Mouse (Mus musculus): ENCODE results near the gene Kcnj15.

Gene Kcnj15

GRCm38 (mm10) chr16:95244626-95245303, 12.6 kb upstream of the Kcnj15 start:
- in situ Hi-C loops (cut with MboI; ENCODE audit: unreplicated experiment in 2 of 2) = no loop called here

DNA sequence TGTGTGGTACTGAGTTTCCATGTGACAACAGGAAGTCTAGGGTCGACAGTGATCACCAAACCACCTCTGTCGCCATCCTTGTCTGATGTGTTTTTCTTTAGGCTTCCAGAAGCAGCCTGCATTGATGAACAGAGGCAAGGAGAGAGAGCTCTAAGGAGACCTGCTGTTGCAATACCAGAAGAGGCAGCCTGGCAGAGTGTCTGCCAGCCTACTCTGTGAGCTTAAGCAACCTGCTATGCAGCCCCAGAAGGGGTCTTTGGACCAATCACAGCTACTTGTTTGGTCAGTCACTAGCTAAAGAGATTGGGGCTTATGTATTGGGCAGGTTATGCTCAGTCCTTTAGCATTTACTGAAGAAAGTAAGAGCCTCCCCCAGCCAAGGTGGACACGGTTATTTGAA, 11.9 kb upstream of the Kcnj15 start:
- in situ Hi-C loops (cut with MboI; ENCODE audit: unreplicated experiment in 2 of 2) = no loop called here

- in situ Hi-C loops (cut with MboI; ENCODE audit: unreplicated experiment in 2 of 2) = no loop called here
These were observed 8.7 kb upstream of the Kcnj15 start for GRCm38 (mm10) chr16:95248646-95249045.

DNA sequence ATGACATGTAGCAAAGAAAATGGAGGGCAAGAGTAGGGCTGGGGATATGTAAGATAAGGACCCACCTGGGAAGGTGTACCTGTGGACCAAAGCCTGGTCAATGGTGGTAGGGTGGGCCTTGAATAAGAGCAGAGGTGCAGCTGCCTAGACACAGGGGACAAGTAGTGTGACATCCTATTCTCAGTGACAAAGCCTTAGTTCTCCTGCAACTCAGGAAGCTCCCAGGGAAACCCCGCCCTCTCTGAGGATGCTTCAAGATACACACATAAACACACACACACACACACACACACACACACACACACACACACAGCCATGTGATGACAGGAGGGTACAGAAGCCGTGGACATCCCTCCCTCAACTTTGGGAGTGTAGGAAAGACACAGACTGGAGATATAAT, 710 bp upstream of the Kcnj15 start:
- in situ Hi-C loops (cut with MboI; ENCODE audit: unreplicated experiment in 2 of 2) = no loop called here

- in situ Hi-C loops (cut with MboI; ENCODE audit: unreplicated experiment in 2 of 2) = no loop called here
These were observed 742 bp downstream of the Kcnj15 start for GRCm38 (mm10) chr16:95258100-95258499.

DNA sequence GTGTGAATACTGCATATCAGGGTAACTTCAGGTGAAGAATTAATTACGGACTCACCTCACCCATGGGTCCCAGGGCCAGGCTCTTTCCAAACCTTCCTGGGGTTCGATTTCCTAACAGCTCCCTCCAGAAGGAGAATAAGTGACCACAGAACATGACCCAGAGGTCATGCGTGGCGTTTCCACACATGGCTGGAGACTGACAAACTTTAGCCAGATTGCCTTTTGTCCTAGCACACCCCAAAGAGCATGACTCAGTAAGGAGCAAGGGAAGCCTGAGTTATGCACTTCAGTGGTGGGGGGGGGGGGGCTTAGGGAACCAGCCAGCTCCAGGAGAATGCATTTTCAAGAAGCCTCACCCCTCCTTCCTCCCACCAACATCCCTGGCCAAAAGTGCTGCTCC, 2.1 kb downstream of the Kcnj15 start:
- in situ Hi-C loops (cut with MboI; ENCODE audit: unreplicated experiment in 2 of 2) = no loop called here

DNA sequence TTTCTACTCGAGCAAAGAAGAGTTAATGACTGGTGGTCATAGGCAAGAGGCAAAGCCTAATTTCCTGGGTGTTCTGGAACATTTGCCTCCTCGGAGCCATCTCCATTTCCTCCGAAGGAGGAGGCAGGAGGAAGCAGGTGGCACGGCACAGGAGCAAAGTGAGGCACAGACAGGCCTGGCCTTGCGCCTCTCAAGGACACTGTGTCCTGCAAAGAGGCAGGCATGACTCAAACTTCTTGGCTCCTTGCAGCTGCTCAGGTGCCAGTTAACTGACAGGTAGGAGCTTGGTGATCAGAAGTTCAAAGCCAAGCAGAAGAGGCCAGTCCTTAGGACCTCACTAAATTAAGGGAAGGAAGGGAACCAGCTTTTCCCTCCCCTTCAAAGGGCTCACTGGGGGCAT, 3.3 kb downstream of the Kcnj15 start:
- in situ Hi-C loops (cut with MboI; ENCODE audit: unreplicated experiment in 2 of 2) = no loop called here

GRCm38 (mm10) chr16:95261807-95262206, 4.4 kb downstream of the Kcnj15 start:
- in situ Hi-C loops (cut with MboI; ENCODE audit: unreplicated experiment in 2 of 2) = no loop called here

- in situ Hi-C loops (cut with MboI; ENCODE audit: unreplicated experiment in 2 of 2) = no loop called here
These were observed 5.5 kb downstream of the Kcnj15 start for GRCm38 (mm10) chr16:95262706-95263363.

DNA sequence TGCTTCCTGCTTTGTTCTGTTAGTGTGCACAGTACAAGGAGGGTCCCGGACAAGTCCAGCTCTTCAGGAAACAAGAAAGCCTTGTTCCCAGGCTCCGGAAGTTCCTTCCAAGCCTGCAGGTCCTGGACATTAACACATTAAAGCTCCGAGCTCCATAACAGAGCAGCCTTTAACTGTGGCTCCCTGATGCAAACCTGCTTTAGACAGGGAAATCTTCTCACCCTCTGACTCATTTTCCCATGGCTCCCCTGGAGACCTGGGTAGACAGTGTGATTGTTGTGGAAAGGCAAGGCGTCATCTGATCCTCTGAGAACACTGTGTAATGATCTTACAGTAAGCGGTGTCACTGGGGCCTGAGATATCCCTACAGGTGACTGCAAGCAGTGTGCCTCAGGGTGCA, 7.0 kb downstream of the Kcnj15 start:
- in situ Hi-C loops (cut with MboI; ENCODE audit: unreplicated experiment in 2 of 2) = no loop called here

- in situ Hi-C loops (cut with MboI; ENCODE audit: unreplicated experiment in 2 of 2) = no loop called here
These were observed 10.3 kb downstream of the Kcnj15 start for GRCm38 (mm10) chr16:95267481-95268183.

- in situ Hi-C loops (cut with MboI; ENCODE audit: unreplicated experiment in 2 of 2) = no loop called here
These were observed 12.3 kb downstream of the Kcnj15 start for GRCm38 (mm10) chr16:95269610-95270009.

GRCm38 (mm10) chr16:95273101-95273500, 15.7 kb downstream of the Kcnj15 start:
- in situ Hi-C loops (cut with MboI; ENCODE audit: unreplicated experiment in 2 of 2) = no loop called here

DNA sequence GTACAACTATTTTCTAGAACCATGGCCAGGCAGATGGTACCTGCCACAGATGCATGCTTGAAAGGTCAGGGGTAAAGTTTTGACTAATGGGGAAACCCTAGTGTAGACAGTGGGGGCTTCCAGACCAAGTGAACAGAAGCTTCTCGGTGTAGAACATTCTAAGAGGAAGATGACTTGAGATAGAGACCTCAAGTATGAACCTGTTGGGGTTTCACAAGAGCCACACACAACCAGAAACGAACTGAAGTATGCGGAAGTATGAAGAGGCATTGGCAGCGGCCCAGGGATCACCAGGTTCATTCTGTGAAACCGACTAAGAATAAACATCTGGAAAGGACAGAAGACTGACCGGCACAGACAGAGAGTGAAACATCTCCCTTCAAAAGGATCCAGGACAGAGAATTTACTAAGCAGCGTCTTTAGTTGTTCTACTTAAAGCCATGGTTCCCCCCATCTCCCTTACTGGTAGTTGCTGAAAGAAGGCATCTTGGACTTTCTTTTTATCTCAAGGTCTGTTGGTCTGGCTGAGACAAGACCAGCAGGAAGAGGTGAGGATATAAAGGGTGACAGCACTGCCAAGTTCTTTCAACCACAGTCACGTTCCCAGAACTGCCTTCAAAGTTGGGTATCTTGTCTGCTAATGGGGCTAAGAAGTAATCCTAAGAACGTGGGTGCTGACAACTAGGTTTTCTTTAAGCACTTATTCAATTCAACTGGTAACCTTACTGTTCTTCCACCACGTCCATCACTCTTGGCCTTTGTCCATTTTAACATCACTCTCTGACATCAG, 18.6 kb downstream of the Kcnj15 start:
- in situ Hi-C loops (cut with MboI; ENCODE audit: unreplicated experiment in 2 of 2) = no loop called here

- in situ Hi-C loops (cut with MboI; ENCODE audit: unreplicated experiment in 2 of 2) = no loop called here
These were observed 21.7 kb downstream of the Kcnj15 start for GRCm38 (mm10) chr16:95279015-95279414.

DNA sequence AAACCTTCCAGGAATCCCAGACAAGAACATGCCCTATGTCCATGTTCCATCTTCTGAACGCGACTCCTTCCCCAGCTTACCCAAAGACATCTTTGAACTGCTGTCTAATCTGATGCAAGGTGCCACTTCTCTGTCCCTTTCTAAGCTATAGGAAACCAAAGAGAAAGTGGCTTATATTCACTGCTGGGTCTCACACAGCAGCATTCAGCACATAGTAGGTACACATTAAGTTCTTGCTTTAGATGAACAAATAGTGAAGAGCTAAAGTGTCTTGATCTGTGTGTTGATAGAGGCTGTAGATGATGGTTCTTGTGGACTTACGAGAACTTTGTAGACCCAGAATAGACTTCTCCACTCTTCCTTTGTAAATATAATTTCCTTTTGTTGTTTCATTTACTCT, 23.0 kb downstream of the Kcnj15 start:
- in situ Hi-C loops (cut with MboI; ENCODE audit: unreplicated experiment in 2 of 2) = loop anchor here in 1 of 2 experiments (5.0 kb wide), 1 partner anchor 162 kb away; no protein-coding TSS in a partner anchor

- in situ Hi-C loops (cut with MboI; ENCODE audit: unreplicated experiment in 2 of 2) = loop anchor here in 1 of 2 experiments (5.0 kb wide), 1 partner anchor 159 kb away; no protein-coding TSS in a partner anchor
These were observed 26.0 kb downstream of the Kcnj15 start for GRCm38 (mm10) chr16:95283369-95283768.

- in situ Hi-C loops (cut with MboI; ENCODE audit: unreplicated experiment in 2 of 2) = loop anchor here in 1 of 2 experiments (5.0 kb wide), 1 partner anchor 158 kb away; no protein-coding TSS in a partner anchor
These were observed 26.8 kb downstream of the Kcnj15 start for GRCm38 (mm10) chr16:95284085-95284727.

DNA sequence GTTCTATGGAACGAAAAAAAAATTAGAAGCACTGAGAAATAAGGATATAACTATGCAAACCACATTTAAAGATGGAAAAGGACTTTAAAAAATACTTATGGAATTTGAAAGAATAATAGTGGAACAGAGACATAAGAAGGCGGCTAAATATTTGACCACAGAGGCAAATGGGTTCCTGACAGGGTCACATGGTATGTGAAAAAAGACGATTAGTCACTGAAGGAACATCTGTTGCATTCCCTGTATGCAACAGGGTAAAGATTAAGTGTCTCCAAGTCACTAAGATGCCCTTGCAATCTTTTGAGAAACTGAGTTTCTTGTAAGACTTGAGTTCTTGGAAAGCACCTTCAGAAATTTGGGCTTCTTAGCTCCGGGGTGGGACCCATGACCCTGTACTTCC, 27.7 kb downstream of the Kcnj15 start:
- in situ Hi-C loops (cut with MboI; ENCODE audit: unreplicated experiment in 2 of 2) = no loop called here

- in situ Hi-C loops (cut with MboI; ENCODE audit: unreplicated experiment in 2 of 2) = no loop called here
These were observed 28.4 kb downstream of the Kcnj15 start for GRCm38 (mm10) chr16:95285767-95286166.

All from v-Abl transformed pro-B cells (cell line).